Mouse (Mus musculus) heart, embryonic 14.5 days (tissue): ENCODE results near the gene Edrf1. TPM values are rescaled to one million over a fixed set of nuclear protein-coding genes. Genes with fewer than 3 reads are reported as not detected.
"Not testable (repeated sequence)": the region's sequence is repeated elsewhere in the genome, so short reads cannot be mapped to it uniquely, and the experiment has no call there.

Experiments
- ATAC-seq: fragments of 200-750 bp; cut with Nextera tagmentation; 2 replicates; pipeline ENCODE4 v1.8.0; 2017; ENCODE audit warnings: low read depth, moderate TSS enrichment; ENCODE audit not compliant: insufficient number of reproducible peaks, insufficient read depth, low FRiP score
- H3K27ac ChIP-seq, 2 experiments: fragments of 200-500 bp in 1 of 2; fragments of 300-500 bp in 1 of 2; sonication (generic) in 1 of 2; replicated peaks in 1 of 2; 2 replicates each; pipeline ENCODE4 v1.5.1; 2012 to 2014; ENCODE audit warnings: low read depth in 2 of 2, low read length in 2 of 2, control low read depth in 1 of 2, mild to moderate bottlenecking in 1 of 2, mixed read lengths in 1 of 2; ENCODE audit not compliant: control insufficient read depth in 1 of 2, insufficient read depth in 1 of 2
- H3K27me3 ChIP-seq: fragments of 300-500 bp; sonication (generic); 2 replicates; pipeline ENCODE4 v1.6.1; 2014; ENCODE audit warnings: mild to moderate bottlenecking, low read length, control low read depth; ENCODE audit not compliant: control insufficient read depth, insufficient read depth
- H3K36me3 ChIP-seq: fragments of 300-500 bp; sonication (generic); 2 replicates; pipeline ENCODE4 v1.6.1; 2014; ENCODE audit warnings: mild to moderate bottlenecking, control low read depth, low read length, mixed read lengths; ENCODE audit not compliant: control insufficient read depth, insufficient read depth
- H3K4me1 ChIP-seq, 2 experiments: fragments of 200-500 bp in 1 of 2; fragments of 300-500 bp in 1 of 2; sonication (generic) in 1 of 2; 2 replicates each; pipeline ENCODE4 v1.6.1; 2012 to 2014; ENCODE audit warnings: low read length in 2 of 2, control low read depth in 1 of 2, mixed read lengths in 1 of 2; ENCODE audit not compliant: control insufficient read depth in 2 of 2, insufficient read depth in 2 of 2
- H3K4me2 ChIP-seq: fragments of 300-500 bp; sonication (generic); 2 replicates; pipeline ENCODE4 v1.6.1; 2014; ENCODE audit warnings: mild to moderate bottlenecking, low read length
- H3K4me3 ChIP-seq, 2 experiments: fragments of 200-500 bp in 1 of 2; fragments of 300-500 bp in 1 of 2; sonication (generic) in 1 of 2; 2 replicates each; pipeline ENCODE4 v1.5.1; 2012 to 2014; ENCODE audit warnings: low read length in 2 of 2, mild to moderate bottlenecking in 2 of 2, control low read depth in 1 of 2, low read depth in 1 of 2, moderate library complexity in 1 of 2; ENCODE audit not compliant: control insufficient read depth in 1 of 2, insufficient read depth in 1 of 2
- H3K9ac ChIP-seq: fragments of 300-500 bp; sonication (generic); 2 replicates; pipeline ENCODE4 v1.6.1; 2014; ENCODE audit warnings: mild to moderate bottlenecking, low read length
- H3K9me3 ChIP-seq: fragments of 300-500 bp; sonication (generic); 2 replicates; pipeline ENCODE4 v1.6.1; 2016; ENCODE audit warnings: low read length, control low read depth; ENCODE audit not compliant: control insufficient read depth
- WGBS: fragments of 180-500 bp; shearing (Covaris S2); extraction: QIAGEN DNeasy Blood & Tissue Kit; methylation state at CpG from one replicate; pipeline ENCODE4 v1.1.7; 2014; 5-methylcytosine and 5-hydroxymethylcytosine counted together
- polyA plus RNA-seq: library from polyadenylated mRNA; unstranded; fragments of >200 nt; fragmentation: Nextera tagmentation; extraction: Ambion mirVana; gene quantifications from 2 replicates; pipeline ENCODE4 v1.2.1, GENCODE M21; 2014

The Edrf1 gene
- polyA plus RNA-seq, 1 experiment from 2014 or later: 11.9 TPM

DNA sequence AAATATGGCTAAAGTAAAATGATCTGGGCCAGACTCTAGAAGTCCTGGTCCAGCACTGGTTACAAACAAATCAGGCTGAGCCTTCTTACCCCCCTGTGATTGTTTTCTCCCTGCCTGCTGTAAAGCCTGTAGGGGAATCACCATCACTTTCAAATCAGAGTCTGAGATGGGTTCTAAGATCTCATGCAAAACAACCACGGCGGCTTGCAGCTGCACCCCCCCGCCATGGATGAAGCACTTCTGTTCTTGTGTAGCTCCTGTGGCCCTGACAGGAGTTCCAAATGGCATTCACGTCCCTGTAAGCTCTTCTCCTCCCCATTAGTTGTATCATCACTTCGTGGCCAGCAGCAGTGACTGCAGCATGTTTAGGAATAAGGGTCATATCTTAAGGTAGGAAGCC is 46.3 kb downstream of the Edrf1 start:
- Histone ChIP-seq H3K27ac (no peak overlapping the region), H3K4me1 (peaks cover 6 to 8% of the 10 kb centered on the region in 2 experiments; a peak in 3 of 4 replicates)

DNA sequence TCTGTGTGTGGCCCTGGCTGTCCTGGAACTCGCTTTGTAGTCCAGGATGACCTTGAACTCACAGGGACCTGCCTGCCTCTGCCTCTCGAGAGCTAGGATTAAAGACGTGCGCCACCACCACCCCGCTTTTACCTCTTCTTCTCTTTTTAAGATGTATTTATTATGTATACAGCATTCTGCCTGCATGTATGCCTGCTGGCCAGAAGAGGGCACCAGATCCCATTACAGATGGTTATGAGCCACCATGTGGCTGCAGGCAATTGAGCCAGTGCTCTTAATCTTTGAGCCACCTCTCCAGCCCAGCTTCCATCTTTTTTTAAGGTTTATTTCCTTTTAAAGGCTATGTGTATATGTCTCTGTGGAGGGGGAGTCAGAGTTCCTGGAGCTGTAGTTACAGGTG is 46.8 kb downstream of the Edrf1 start:
- no peak overlapping the region for H3K4me3 ChIP-seq
- H3K27ac ChIP-seq: no peak overlapping the region
- no peaks in the 10 kb centered on the region for H3K27me3 ChIP-seq
- peaks cover 22% of the 10 kb centered on the region for H3K9me3 ChIP-seq
- H3K9ac ChIP-seq: no peak overlapping the region
- H3K4me2 ChIP-seq: no peak overlapping the region
- peaks cover 6 to 8% of the 10 kb centered on the region in 2 experiments; a peak in 3 of 4 replicates for H3K4me1 ChIP-seq
- 80% methylated on average over 5 of the region's 5 CpGs for WGBS
- peaks cover 14% of the 10 kb centered on the region for H3K36me3 ChIP-seq
- no peak for ATAC-seq

More for the DNA sequence above, 46.3 kb downstream of the Edrf1 start:
- H3K9ac ChIP-seq: no peak overlapping the region
- H3K4me3 ChIP-seq: no peak overlapping the region
- 79% methylated on average over 5 of the region's 5 CpGs for WGBS
- no peak for ATAC-seq
- peaks cover 17% of the 10 kb centered on the region for H3K9me3 ChIP-seq
- H3K27me3 ChIP-seq: no peaks in the 10 kb centered on the region
- peaks cover 10% of the 10 kb centered on the region for H3K36me3 ChIP-seq
- no peak overlapping the region for H3K4me2 ChIP-seq

GRCm38 (mm10) chr7:133684701-133685100 is 47.4 kb downstream of the Edrf1 start:
- Histone ChIP-seq H3K4me3 (no peak overlapping the region), H3K4me2 (no peak overlapping the region), H3K9me3 (peaks cover 22% of the 10 kb centered on the region), H3K27me3 (no peaks in the 10 kb centered on the region), H3K36me3 (peaks cover 20% of the 10 kb centered on the region), H3K4me1 (peaks cover 2% of the 10 kb centered on the region in 2 experiments; a peak in 3 of 4 replicates), H3K9ac (no peak overlapping the region), H3K27ac (no peak overlapping the region)
- ATAC-seq: no peak
- WGBS: 91% methylated on average over 6 of the region's 6 CpGs

- not testable (repeated sequence) for H3K4me3 ChIP-seq, H3K27ac ChIP-seq, H3K4me1 ChIP-seq, ATAC-seq, H3K27me3 ChIP-seq, H3K4me2 ChIP-seq, H3K9ac ChIP-seq
- peaks cover 30% of the 10 kb centered on the region for H3K36me3 ChIP-seq
- H3K9me3 ChIP-seq: peaks cover 22% of the 10 kb centered on the region
Observed at GRCm38 (mm10) chr7:133685644-133686043, 48.3 kb downstream of the Edrf1 start.

- no peak for ATAC-seq
- Histone ChIP-seq H3K36me3 (0 out of 2 replicates have a peak, but pooled peaks cover 14% of the 10 kb centered on the region), H3K27ac (no peak overlapping the region), H3K9me3 (no peaks in the 10 kb centered on the region), H3K9ac (no peak overlapping the region), H3K27me3 (no peaks in the 10 kb centered on the region), H3K4me2 (no peak overlapping the region), H3K4me1 (no peaks in the 10 kb centered on the region; a peak in 2 of 4 replicates), H3K4me3 (no peak overlapping the region)
- WGBS: 49% methylated on average over 12 of the region's 12 CpGs
Observed at GRCm38 (mm10) chr7:133698021-133698709, 60.8 kb downstream of the Edrf1 start.

- Histone ChIP-seq H3K4me1 (no peaks in the 10 kb centered on the region; a peak in 2 of 4 replicates), H3K9ac (no peak overlapping the region), H3K27me3 (no peaks in the 10 kb centered on the region), H3K36me3 (0 out of 2 replicates have a peak, but pooled peaks cover 14% of the 10 kb centered on the region), H3K27ac (no peak overlapping the region), H3K4me3 (no peak overlapping the region), H3K9me3 (no peaks in the 10 kb centered on the region), H3K4me2 (no peak overlapping the region)
- WGBS: 83% methylated on average over 4 of the region's 4 CpGs
- no peak for ATAC-seq
Observed at GRCm38 (mm10) chr7:133699885-133700284, 62.5 kb downstream of the Edrf1 start.

DNA sequence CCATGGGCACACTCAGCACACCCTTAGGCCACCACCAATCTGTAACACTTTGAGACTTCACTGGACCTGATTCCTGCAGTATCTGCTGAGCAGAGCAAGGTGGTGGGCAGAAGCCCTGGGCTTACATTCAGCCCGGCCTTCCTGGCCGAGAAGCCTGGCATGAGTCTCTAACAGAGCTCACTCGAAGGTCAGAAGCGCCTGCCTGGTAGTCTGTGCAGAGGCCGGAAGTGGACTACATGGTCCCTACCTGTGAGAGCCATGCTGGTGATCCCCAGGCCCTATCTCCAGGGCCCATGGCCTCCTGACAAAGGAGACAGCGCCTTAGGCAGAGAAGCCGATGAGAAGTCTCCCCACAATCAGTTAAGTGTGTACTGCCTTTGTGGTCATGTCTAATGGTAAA is 64.0 kb downstream of the Edrf1 start:
- no peak overlapping the region for H3K27ac ChIP-seq
- 0 out of 2 replicates have a peak, but pooled peaks cover 13% of the 10 kb centered on the region for H3K36me3 ChIP-seq
- H3K9ac ChIP-seq: no peak overlapping the region
- WGBS: 91% methylated on average over 7 of the region's 7 CpGs
- no peaks in the 10 kb centered on the region; a peak in 2 of 4 replicates for H3K4me1 ChIP-seq
- H3K9me3 ChIP-seq: no peaks in the 10 kb centered on the region
- ATAC-seq: no peak
- no peak overlapping the region for H3K4me2 ChIP-seq
- no peaks in the 10 kb centered on the region for H3K27me3 ChIP-seq
- no peak overlapping the region for H3K4me3 ChIP-seq
